Mouse (Mus musculus): ENCODE results near the gene D630003M21Rik. TPM values are rescaled to one million over a fixed set of nuclear protein-coding genes. Genes with fewer than 3 reads are reported as not detected.

The D630003M21Rik gene
- total RNA-seq (2015; ENCODE audit: low replicate concordance) (not detected in 2 replicates), total RNA-seq (2017; ENCODE audit: low replicate concordance) (not detected in 2 replicates)

GRCm38 (mm10) chr2:158228670-158229502 is at the start of gene D630003M21Rik:
TSS of gene D630003M21Rik (minus strand) at chr2:158229222.
- ATAC-seq (replicated peaks; ENCODE audit: low FRiP score, poor library complexity, severe bottlenecking), result no peak

- no peak for ATAC-seq (replicated peaks; ENCODE audit: low FRiP score, poor library complexity, severe bottlenecking)
Measured at GRCm38 (mm10) chr2:158276878-158277277, 47.9 kb upstream of the D630003M21Rik start.

GRCm38 (mm10) chr2:158276451-158276850 is 47.4 kb upstream of the D630003M21Rik start:
- no peak; the same call in 1 of the 2 replicates for ATAC-seq (replicated peaks; ENCODE audit: low FRiP score, poor library complexity, severe bottlenecking)

GRCm38 (mm10) chr2:158275811-158276210 is 46.8 kb upstream of the D630003M21Rik start:
- ATAC-seq (replicated peaks; ENCODE audit: low FRiP score, poor library complexity, severe bottlenecking), result no peak

GRCm38 (mm10) chr2:158275349-158275748 is 46.3 kb upstream of the D630003M21Rik start:
- ATAC-seq (replicated peaks; ENCODE audit: low FRiP score, poor library complexity, severe bottlenecking), result no peak

GRCm38 (mm10) chr2:158273646-158274045 is 44.6 kb upstream of the D630003M21Rik start:
- no peak for ATAC-seq (replicated peaks; ENCODE audit: low FRiP score, poor library complexity, severe bottlenecking)

- ATAC-seq (replicated peaks; ENCODE audit: low FRiP score, poor library complexity, severe bottlenecking), result no peak
Measured at GRCm38 (mm10) chr2:158270017-158270416, 41.0 kb upstream of the D630003M21Rik start.

- no peak for ATAC-seq (replicated peaks; ENCODE audit: low FRiP score, poor library complexity, severe bottlenecking)
Measured at GRCm38 (mm10) chr2:158264877-158265276, 35.9 kb upstream of the D630003M21Rik start.

- no peak for ATAC-seq (replicated peaks; ENCODE audit: low FRiP score, poor library complexity, severe bottlenecking)
Measured at GRCm38 (mm10) chr2:158259498-158259897, 30.5 kb upstream of the D630003M21Rik start.

GRCm38 (mm10) chr2:158258781-158259180 is 29.8 kb upstream of the D630003M21Rik start:
- ATAC-seq (replicated peaks; ENCODE audit: low FRiP score, poor library complexity, severe bottlenecking), result 0 out of 2 replicates have a peak, but pooled peaks have one; percentile 27

GRCm38 (mm10) chr2:158258005-158258418 is 29.0 kb upstream of the D630003M21Rik start, which contains the start of gene Bpi:
TSS of gene Bpi (plus strand) at chr2:158258094.
- ATAC-seq (replicated peaks; ENCODE audit: low FRiP score, poor library complexity, severe bottlenecking), result 0 out of 2 replicates have a peak, but pooled peaks have one; percentile 41

GRCm38 (mm10) chr2:158256894-158257293 is 27.9 kb upstream of the D630003M21Rik start:
- no peak for ATAC-seq (replicated peaks; ENCODE audit: low FRiP score, poor library complexity, severe bottlenecking)

- no peak for ATAC-seq (replicated peaks; ENCODE audit: low FRiP score, poor library complexity, severe bottlenecking)
Measured at GRCm38 (mm10) chr2:158253806-158254205, 24.8 kb upstream of the D630003M21Rik start.

GRCm38 (mm10) chr2:158250558-158250957 is 21.5 kb upstream of the D630003M21Rik start:
- no peak for ATAC-seq (replicated peaks; ENCODE audit: low FRiP score, poor library complexity, severe bottlenecking)

- ATAC-seq (replicated peaks; ENCODE audit: low FRiP score, poor library complexity, severe bottlenecking), result no peak
Measured at GRCm38 (mm10) chr2:158248318-158248717, 19.3 kb upstream of the D630003M21Rik start.

- ATAC-seq (replicated peaks; ENCODE audit: low FRiP score, poor library complexity, severe bottlenecking), result no peak
Measured at GRCm38 (mm10) chr2:158247852-158248251, 18.8 kb upstream of the D630003M21Rik start.

- ATAC-seq (replicated peaks; ENCODE audit: low FRiP score, poor library complexity, severe bottlenecking), result no peak
Measured at GRCm38 (mm10) chr2:158245072-158245817, 16.2 kb upstream of the D630003M21Rik start.

GRCm38 (mm10) chr2:158243129-158243870 is 14.3 kb upstream of the D630003M21Rik start:
- no peak for ATAC-seq (replicated peaks; ENCODE audit: low FRiP score, poor library complexity, severe bottlenecking)

- no peak for ATAC-seq (replicated peaks; ENCODE audit: low FRiP score, poor library complexity, severe bottlenecking)
Measured at GRCm38 (mm10) chr2:158242170-158242896, 13.3 kb upstream of the D630003M21Rik start.
